Mouse (Mus musculus): ENCODE results near the gene Fbxl13.

Fbxl13 gene

GRCm38 (mm10) chr5:21486798-21487197 lies 158.6 kb downstream of the Fbxl13 start:
- DNase-seq (ENCODE audit: low read depth, low spot score) = no peak

DNA sequence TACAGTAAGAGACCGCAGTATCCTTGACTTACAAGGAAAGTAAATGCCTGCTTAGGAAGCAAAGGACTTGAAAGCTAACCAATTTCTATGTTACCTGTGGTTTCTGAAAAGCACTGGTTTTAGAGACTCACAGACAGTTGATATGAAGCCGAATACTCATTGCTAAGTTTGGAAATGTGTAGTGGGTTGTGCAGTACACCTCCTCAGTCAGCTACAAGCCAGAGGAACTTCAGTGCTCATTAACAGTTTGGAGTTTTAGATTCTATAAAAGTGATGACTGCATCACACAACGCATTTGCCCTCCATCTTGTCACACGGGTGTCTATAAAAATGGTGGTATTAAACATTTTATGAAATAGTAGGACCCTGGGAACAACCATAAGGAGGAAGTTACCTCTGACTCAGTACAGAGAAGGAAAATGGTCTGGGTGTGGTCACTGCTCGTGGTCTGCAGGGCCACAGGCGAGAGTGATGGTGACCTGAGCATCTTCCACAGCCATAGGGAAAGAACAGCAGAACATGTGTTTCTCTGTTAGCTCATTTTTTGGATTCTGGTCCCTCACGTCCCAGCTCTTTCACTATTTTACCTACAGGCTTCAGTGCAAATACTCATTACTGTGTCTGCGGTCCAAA lies 160.1 kb downstream of the Fbxl13 start:
- no peak for DNase-seq (ENCODE audit: low read depth, low spot score)

GRCm38 (mm10) chr5:21483275-21483674 lies 162.2 kb downstream of the Fbxl13 start:
- no peak for DNase-seq (ENCODE audit: low read depth, low spot score)

GRCm38 (mm10) chr5:21482446-21483222 lies 162.8 kb downstream of the Fbxl13 start:
- DNase-seq (ENCODE audit: low read depth, low spot score) = no peak

DNA sequence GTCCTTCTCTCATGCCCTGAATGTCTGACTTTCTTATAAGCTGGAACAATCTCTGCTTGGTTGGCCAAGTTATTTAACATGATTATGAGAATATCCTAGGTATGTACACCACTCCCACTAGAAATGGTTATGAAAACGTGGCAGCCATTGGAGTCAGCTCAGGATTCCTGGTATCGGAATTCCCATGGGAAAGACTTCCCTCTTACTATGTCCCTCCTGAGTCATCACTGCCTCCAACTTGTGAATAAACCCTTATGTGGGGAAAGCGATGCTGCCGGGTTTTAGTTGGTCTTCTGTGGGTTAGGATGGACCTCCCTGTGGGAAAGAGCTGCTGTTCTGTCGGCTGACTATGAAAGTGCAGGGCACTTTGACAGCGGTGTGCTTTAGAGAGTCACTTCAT lies 163.9 kb downstream of the Fbxl13 start:
- DNase-seq (ENCODE audit: low read depth, low spot score) = no peak

DNA sequence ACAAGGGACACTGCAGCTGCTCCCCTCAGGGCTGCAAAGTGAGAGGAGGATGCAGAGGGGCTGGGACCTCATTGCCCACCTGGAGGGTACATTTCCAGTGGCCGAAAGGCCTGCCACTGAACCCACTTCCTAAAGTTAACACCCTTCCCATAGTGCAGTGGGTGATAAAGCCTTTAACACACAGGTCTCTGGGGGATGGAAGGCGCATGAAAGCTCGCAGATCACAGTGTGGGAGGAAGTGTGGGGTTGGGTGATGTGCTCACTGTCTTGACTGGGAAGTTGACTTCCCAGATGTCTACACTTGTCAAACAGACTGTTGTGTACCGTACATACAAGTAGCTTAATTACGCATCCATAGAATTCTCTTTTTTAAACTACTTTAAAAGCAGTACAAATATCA lies 165.7 kb downstream of the Fbxl13 start:
- DNase-seq (ENCODE audit: low read depth, low spot score) = no peak

DNA sequence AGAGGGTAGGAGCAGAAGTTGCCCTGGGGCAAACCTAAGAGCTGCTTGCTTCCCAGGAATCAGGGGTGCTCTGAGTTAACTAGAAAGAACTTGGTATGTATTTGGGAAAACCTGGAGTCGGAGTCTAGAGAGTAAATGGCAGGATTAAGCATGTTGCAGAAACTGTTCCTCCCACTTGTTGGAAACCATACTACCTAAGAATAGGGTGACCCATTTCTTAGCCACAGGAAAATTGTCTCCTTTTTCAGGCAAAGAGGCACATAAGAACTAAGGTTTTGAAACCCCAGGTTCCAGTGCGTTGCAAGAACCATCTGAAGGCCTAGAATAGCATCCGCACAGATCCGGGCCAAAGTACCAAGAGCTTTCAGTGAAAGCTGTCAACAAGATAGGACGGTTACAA lies 167.0 kb downstream of the Fbxl13 start:
- DNase-seq (ENCODE audit: low read depth, low spot score) = no peak

DNA sequence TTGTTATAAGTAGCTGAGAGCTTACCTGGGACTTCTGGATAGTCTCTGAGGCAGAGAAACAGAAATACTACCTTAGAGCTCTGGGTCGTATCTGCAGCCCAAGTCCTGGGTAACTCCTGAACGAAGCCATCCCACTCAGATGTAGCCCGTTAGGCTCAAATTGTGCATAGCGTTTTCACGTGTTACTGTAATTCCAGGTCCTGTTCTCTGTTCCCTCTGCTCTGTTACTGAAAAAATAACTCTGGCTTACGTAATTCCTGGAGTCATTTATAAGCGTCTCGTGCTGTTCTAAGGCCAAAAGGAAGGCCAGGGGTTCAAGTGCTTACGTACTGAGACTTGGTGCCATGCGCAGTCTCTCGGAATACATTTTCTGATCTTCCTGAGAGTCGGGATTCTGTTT lies 177.3 kb downstream of the Fbxl13 start:
- DNase-seq (ENCODE audit: low read depth, low spot score) = no peak

- DNase-seq (ENCODE audit: low read depth, low spot score) = no peak
Observed at GRCm38 (mm10) chr5:21467387-21467786, 178.0 kb downstream of the Fbxl13 start.

GRCm38 (mm10) chr5:21440833-21441530 lies 204.5 kb downstream of the Fbxl13 start:
- no peak for DNase-seq (ENCODE audit: low read depth, low spot score)

DNA sequence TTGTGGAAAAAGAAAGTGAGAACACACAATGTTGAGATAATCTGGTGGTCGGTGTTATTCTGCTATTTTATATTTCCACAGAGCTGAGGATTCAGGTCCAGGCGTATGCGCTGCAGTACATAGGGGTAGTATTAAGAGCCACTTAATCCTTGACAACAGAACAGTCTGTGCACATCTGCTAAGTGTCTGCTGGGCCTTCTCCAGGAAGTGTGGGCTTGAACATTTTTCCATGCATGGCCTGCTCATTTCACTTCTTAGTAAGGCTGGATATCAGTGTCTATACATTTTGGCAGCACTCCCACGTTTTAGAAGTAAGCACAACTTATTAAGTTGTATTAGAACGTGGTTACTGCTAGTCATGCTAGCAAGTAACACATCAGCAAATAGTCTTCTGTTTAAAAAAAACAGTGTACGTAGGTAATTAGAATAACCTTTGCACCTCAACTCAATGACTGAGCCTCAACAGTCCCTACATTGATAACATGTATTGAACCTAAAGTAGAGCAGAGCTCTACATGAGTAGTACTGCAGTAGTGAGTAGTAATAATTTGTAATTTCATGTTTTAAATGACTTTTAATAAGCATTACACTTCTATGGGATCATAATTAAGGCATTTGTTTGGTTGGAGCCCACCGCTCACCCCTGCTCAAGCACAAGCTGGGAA lies 205.9 kb downstream of the Fbxl13 start:
- DNase-seq (ENCODE audit: low read depth, low spot score) = no peak

DNA sequence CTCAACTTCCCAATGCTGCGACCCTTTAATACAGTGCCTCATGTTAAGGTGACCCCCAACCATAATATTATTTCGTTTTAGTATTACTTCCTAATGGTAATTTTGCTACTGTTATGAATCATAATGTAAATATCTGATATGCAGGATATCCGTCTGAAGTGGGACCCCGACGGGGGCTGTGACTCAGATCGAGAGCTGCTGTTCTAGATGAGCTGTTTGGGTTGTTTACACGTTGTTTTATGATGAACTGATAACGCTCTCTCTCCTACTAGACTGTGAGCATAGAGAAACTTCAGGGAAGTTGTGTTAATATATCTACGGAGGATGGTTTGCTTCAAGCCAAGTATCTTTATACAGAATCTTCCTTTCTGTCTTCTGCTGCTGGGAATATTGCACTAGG lies 207.0 kb downstream of the Fbxl13 start:
- no peak for DNase-seq (ENCODE audit: low read depth, low spot score)

DNA sequence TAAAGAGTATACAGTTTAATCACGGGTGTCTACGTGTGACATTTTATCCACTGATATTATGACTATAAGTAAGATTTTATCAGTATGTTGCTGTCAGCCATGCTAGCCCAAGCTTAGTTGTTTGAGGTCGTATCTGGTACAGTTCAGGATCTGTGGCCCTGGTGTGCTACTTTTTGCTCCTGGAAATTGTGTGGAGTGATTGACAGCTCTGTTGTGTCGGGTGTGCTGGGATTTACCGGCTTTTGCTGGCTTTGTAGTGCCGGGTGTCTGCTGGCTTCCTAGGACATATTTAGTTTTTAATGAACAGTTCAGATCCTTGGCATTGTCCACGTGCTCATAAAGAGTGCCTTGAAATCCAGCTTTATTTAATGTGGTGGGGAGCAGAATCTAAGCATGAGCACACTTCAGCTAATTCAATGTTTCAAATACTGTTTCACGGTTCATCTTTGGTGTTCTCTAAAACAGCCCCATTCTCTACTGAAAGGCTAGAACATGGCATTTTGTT lies 208.9 kb downstream of the Fbxl13 start:
- DNase-seq (ENCODE audit: low read depth, low spot score) = no peak

DNA sequence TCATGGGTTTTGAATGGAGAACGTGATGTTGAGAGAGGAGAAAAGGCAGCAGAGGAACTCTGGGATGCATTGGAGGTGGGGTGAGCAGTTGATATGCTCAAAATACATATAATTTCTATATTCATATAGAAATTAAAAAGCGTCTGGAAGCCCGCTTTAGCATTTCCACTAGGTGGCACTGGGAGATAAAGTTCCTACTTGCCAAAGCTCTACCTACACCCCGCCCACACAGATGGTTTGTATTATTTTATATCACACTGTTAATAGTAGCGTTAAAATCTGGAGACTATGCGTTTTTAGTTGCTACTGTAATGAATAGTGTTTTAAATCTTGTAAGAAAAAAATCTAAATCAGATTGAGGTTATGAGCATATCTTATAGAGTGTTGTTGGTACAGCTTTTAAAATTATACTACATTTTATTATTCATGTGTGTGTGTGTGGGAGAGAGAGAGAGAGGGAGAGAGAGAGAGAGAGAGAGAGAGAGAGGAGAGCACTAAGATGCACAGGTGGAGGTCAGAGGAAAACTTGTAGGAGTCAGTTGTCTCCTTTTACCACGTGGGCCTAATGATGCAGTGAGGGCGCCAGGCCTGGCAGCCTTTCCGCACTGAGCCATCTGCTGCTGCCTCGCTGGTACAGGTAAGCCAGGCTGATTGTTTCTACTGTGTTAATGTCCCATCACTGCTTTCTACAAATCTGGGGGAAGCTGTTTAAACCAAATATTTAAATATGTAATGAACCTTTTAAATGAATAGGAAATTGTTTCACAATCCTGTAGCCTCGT lies 211.1 kb downstream of the Fbxl13 start:
- no peak for DNase-seq (ENCODE audit: low read depth, low spot score)
